Mouse (Mus musculus) cerebellum, adult 11-12 months (tissue): ENCODE data around the gene Csrnp1.

Experiments used
- DNase-seq: peaks from one replicate; pipeline ENCODE4 v3.0.0; 2022

Gene Csrnp1

GRCm38 (mm10) chr9:119976704-119977556 lies 7.5 kb downstream of the Csrnp1 start:
- DNase-seq, result no peak

GRCm38 (mm10) chr9:119975286-119975685 lies 9.2 kb downstream of the Csrnp1 start:
- DNase-seq, result no peak

- DNase-seq, result no peak
Measured at GRCm38 (mm10) chr9:119974609-119975008, 9.8 kb downstream of the Csrnp1 start.

- peak; percentile 51 for DNase-seq
Measured at GRCm38 (mm10) chr9:119973869-119974520, 10.5 kb downstream of the Csrnp1 start.

- DNase-seq, result peak; percentile 41
Measured at GRCm38 (mm10) chr9:119973281-119973680, 11.2 kb downstream of the Csrnp1 start.

- peak; percentile 83 for DNase-seq
Measured at GRCm38 (mm10) chr9:119972582-119972981, 11.9 kb downstream of the Csrnp1 start.

GRCm38 (mm10) chr9:119972166-119972565 lies 12.3 kb downstream of the Csrnp1 start:
- no peak for DNase-seq

- DNase-seq, result peak; percentile 88
Measured at GRCm38 (mm10) chr9:119970763-119971656, 13.4 kb downstream of the Csrnp1 start.

GRCm38 (mm10) chr9:119970221-119970620 lies 14.2 kb downstream of the Csrnp1 start:
- DNase-seq, result peak; percentile 78

GRCm38 (mm10) chr9:119969811-119970210 lies 14.6 kb downstream of the Csrnp1 start:
- no peak for DNase-seq

- DNase-seq, result peak; percentile 28
Measured at GRCm38 (mm10) chr9:119966221-119966910, 18.1 kb downstream of the Csrnp1 start.

GRCm38 (mm10) chr9:119965186-119965585 lies 19.3 kb downstream of the Csrnp1 start:
- no peak for DNase-seq

GRCm38 (mm10) chr9:119964206-119964605 lies 20.3 kb downstream of the Csrnp1 start:
- no peak for DNase-seq

GRCm38 (mm10) chr9:119962987-119963667 lies 21.3 kb downstream of the Csrnp1 start:
- peak; percentile 59 for DNase-seq

GRCm38 (mm10) chr9:119962216-119962615 lies 22.2 kb downstream of the Csrnp1 start:
- DNase-seq, result no peak

- DNase-seq, result no peak
Measured at GRCm38 (mm10) chr9:119958835-119959234, 25.6 kb downstream of the Csrnp1 start.

- no peak for DNase-seq
Measured at GRCm38 (mm10) chr9:119951388-119951787, 33.1 kb downstream of the Csrnp1 start.

GRCm38 (mm10) chr9:119950434-119950833 lies 34.0 kb downstream of the Csrnp1 start:
- no peak for DNase-seq

- DNase-seq, result no peak
Measured at GRCm38 (mm10) chr9:119948804-119949203, 35.7 kb downstream of the Csrnp1 start.

GRCm38 (mm10) chr9:119945173-119945900 lies 39.1 kb downstream of the Csrnp1 start:
- DNase-seq, result no peak

- DNase-seq, result no peak
Measured at GRCm38 (mm10) chr9:119943326-119943725, 41.1 kb downstream of the Csrnp1 start.
